Mouse (Mus musculus) olfactory bulb, adult 2 months (tissue): ENCODE measurements at regions not wholly inside any gene's neighbourhood (a gene's known extent, or its start where the extent isn't known, plus 50 kb on each side); places are given as distances from the start of the nearest gene placed in this dataset.

Source experiments
- CTCF ChIP-seq: fragments of 200-500 bp; IDR thresholded peaks from 2 replicates; pipeline ENCODE4 v1.5.1; 2012; ENCODE audit warnings: low read depth, mild to moderate bottlenecking, low read length, moderate library complexity; ENCODE audit not compliant: insufficient read depth
- POLR2A ChIP-seq: fragments of 200-500 bp; IDR thresholded peaks from 2 replicates; pipeline ENCODE4 v1.6.1; 2012; ENCODE audit warnings: mild to moderate bottlenecking, low read depth, low read length, moderate library complexity; ENCODE audit not compliant: insufficient read depth

DNA sequence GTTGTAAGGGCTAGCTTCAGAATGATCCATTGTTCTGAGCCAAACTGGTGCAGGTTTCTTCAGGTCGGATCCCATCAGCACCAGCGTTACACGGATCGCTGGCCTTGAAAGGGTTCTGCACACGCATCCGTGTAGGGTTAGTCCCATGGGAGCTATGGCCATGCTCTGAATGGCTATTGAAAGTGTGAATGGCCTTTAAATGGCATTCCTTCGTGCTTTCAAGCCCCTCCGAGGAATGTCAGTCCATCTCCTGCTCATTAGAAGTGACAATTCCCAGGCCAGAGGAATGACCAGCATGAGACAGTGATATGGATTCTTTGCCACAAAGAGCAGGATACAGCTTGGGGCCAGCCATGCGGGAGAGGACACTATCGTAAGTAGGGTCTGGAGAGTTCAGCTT, 56.1 kb upstream of the Smyd2 start:
- TF ChIP-seq CTCF (no peak), POLR2A (no peak)
